Mouse (Mus musculus) forebrain, embryonic 13.5 days (tissue): Measurements from ENCODE around the gene Psma7. TPM values are rescaled to one million over a fixed set of nuclear protein-coding genes. Genes with fewer than 3 reads are reported as not detected.
A peak's percentile ranks its signal among the peaks of the same experiment; 100 is the strongest.

Experiments
- ATAC-seq: fragments of 200-750 bp; cut with Nextera tagmentation; 2 replicates; pipeline ENCODE4 v1.8.0; 2017
- H3K27ac ChIP-seq: fragments of 300-500 bp; sonication (generic); 2 replicates; pipeline ENCODE4 v1.5.1; 2015; ENCODE audit warnings: inconsistent platforms, mild to moderate bottlenecking, moderate library complexity
- H3K27me3 ChIP-seq: fragments of 300-500 bp; sonication (generic); 2 replicates; pipeline ENCODE4 v1.6.1; 2015; ENCODE audit warnings: mild to moderate bottlenecking, inconsistent platforms
- H3K36me3 ChIP-seq: fragments of 300-500 bp; sonication (generic); 2 replicates; pipeline ENCODE4 v1.6.1; 2015; ENCODE audit warnings: mild to moderate bottlenecking, inconsistent platforms; ENCODE audit not compliant: poor library complexity, severe bottlenecking
- H3K4me1 ChIP-seq: fragments of 300-500 bp; sonication (generic); 2 replicates; pipeline ENCODE4 v1.6.1; 2015; ENCODE audit warnings: inconsistent platforms
- H3K4me2 ChIP-seq: fragments of 300-500 bp; sonication (generic); 2 replicates; pipeline ENCODE4 v1.6.1; 2015; ENCODE audit warnings: inconsistent platforms, mild to moderate bottlenecking, moderate library complexity
- H3K4me3 ChIP-seq: fragments of 300-500 bp; sonication (generic); 2 replicates; pipeline ENCODE4 v1.5.1; 2015; ENCODE audit warnings: mild to moderate bottlenecking, inconsistent platforms
- H3K9ac ChIP-seq: fragments of 300-500 bp; sonication (generic); 2 replicates; pipeline ENCODE4 v1.6.1; 2015; ENCODE audit warnings: mild to moderate bottlenecking, inconsistent platforms
- H3K9me3 ChIP-seq: fragments of 300-500 bp; sonication (generic); replicated peaks from 2 replicates; pipeline ENCODE4 v1.6.1; 2016; ENCODE audit warnings: inconsistent platforms
- WGBS: fragments of 180-500 bp; shearing (Covaris S2); methylation state at CpG from one replicate; pipeline ENCODE4 v1.1.7; 2015; 5-methylcytosine and 5-hydroxymethylcytosine counted together
- polyA plus RNA-seq: library from polyadenylated mRNA; unstranded; fragments of >200 nt; fragmentation: Nextera tagmentation; extraction: Ambion mirVana; gene quantifications from 2 replicates; pipeline ENCODE4 v1.2.1, GENCODE M21; 2015

Psma7 gene
- polyA plus RNA-seq, 1 experiment from 2014 or later = 737 TPM

DNA sequence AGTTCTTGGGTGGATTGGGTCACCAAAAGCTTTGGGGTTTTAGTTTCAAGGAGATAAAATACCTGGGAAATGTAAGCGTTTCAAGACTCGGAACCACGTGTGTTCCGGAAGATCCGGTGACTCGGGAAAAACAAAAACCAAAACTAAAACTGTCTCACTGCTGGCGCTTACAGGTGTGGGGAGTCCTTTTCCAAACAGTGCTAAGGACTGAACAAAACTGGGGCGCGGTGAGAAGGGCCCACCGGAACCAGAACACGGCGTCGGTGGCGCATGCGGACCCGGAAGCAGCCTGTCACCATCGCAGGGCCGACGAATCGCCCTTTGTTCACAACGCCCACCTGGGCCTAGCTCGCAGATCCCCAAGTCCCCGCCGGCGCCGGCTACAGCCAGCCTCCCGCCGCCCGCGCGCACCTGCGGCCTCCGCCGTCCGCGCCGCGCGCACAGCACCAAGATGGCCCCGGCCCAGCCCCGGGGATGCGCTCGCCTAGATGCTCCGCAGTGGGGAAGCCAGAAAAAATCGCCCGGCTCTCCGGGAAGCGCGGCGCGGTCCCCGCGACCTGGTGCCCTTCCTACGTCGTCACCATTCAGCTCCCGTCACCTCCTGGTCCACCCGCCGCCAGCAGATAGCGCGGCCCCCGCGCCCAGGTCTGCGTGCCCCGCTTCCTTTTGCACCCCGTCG, 517 bp downstream of the Psma7 start:
- peak overlapping the region; percentile 93 for H3K27ac ChIP-seq
- H3K27me3 ChIP-seq = no peaks in the 10 kb centered on the region
- peak overlapping the region; percentile 73 for H3K4me3 ChIP-seq
- peak overlapping the region; percentile 86 for H3K9ac ChIP-seq
- H3K4me1 ChIP-seq = peaks cover 43% of the 10 kb centered on the region
- no peaks in the 10 kb centered on the region for H3K9me3 ChIP-seq
- ATAC-seq = peak; percentile 60
- H3K36me3 ChIP-seq = peaks cover 34% of the 10 kb centered on the region
- H3K4me2 ChIP-seq = peak overlapping the region; percentile 87
- WGBS = under 1% methylated on average over 66 of the region's 66 CpGs

DNA sequence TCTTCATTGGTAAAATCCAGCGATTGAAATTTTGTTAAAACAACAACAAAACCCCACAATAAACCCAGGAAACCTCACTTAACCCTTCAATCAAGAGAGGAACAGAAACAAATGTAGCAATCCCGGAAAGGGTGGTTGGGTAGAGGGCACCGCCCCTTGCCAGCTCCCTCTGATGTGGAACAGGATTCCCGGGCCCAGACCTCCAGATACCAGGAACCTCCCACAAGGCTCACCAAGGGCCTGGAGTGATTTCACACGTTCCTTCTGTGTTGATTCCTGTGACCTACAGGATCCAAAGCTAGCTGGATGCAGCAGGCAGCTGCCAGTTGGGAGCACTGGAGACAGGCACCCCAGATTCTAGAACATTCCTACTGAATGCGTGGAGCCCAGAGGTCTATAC, 1.8 kb downstream of the Psma7 start:
- no peak for ATAC-seq
- WGBS = 68% methylated on average over 6 of the region's 6 CpGs
- Histone ChIP-seq H3K9me3 (no peaks in the 10 kb centered on the region), H3K4me1 (peaks cover 43% of the 10 kb centered on the region), H3K4me2 (peak overlapping the region; percentile 87), H3K27me3 (no peaks in the 10 kb centered on the region), H3K4me3 (peak overlapping the region; percentile 73), H3K9ac (0 out of 2 replicates have a peak overlapping the region, but pooled peaks have one; percentile 86), H3K36me3 (peaks cover 38% of the 10 kb centered on the region), H3K27ac (no peak overlapping the region)

GRCm38 (mm10) chr2:180034753-180035152, 7.5 kb downstream of the Psma7 start:
- no peaks in the 10 kb centered on the region for H3K9me3 ChIP-seq
- peaks cover 4% of the 10 kb centered on the region; the same call in 1 of the 2 replicates for H3K4me1 ChIP-seq
- no peak overlapping the region for H3K4me3 ChIP-seq
- H3K9ac ChIP-seq = no peak overlapping the region
- no peaks in the 10 kb centered on the region for H3K27me3 ChIP-seq
- 71% methylated on average over 5 of the region's 5 CpGs for WGBS
- peaks cover 95% of the 10 kb centered on the region for H3K36me3 ChIP-seq
- H3K4me2 ChIP-seq = no peak overlapping the region
- no peak for ATAC-seq
- no peak overlapping the region for H3K27ac ChIP-seq

- Histone ChIP-seq H3K27ac (no peak overlapping the region), H3K4me3 (no peak overlapping the region), H3K9ac (no peak overlapping the region), H3K27me3 (no peaks in the 10 kb centered on the region), H3K4me1 (peaks cover 4% of the 10 kb centered on the region), H3K9me3 (no peaks in the 10 kb centered on the region), H3K36me3 (peaks cover 100% of the 10 kb centered on the region), H3K4me2 (no peak overlapping the region)
- no peak for ATAC-seq
- WGBS = 70% methylated on average over 3 of the region's 3 CpGs
These were observed 8.3 kb downstream of the Psma7 start for GRCm38 (mm10) chr2:180033956-180034355.

GRCm38 (mm10) chr2:180032925-180033324, 9.3 kb downstream of the Psma7 start:
- ATAC-seq = no peak
- Histone ChIP-seq H3K4me2 (no peak overlapping the region), H3K9me3 (no peaks in the 10 kb centered on the region), H3K27ac (no peak overlapping the region), H3K36me3 (peaks cover 100% of the 10 kb centered on the region), H3K4me1 (peaks cover 15% of the 10 kb centered on the region), H3K9ac (no peak overlapping the region), H3K4me3 (no peak overlapping the region), H3K27me3 (no peaks in the 10 kb centered on the region)
- WGBS = 82% methylated on average over 3 of the region's 3 CpGs

GRCm38 (mm10) chr2:180031270-180031669, 11.0 kb downstream of the Psma7 start:
- Histone ChIP-seq H3K36me3 (peaks cover 91% of the 10 kb centered on the region), H3K27me3 (no peaks in the 10 kb centered on the region), H3K4me1 (peaks cover 31% of the 10 kb centered on the region), H3K4me2 (no peak overlapping the region), H3K27ac (no peak overlapping the region), H3K9me3 (no peaks in the 10 kb centered on the region), H3K9ac (no peak overlapping the region), H3K4me3 (no peak overlapping the region)
- ATAC-seq = no peak
- 89% methylated on average over 6 of the region's 6 CpGs for WGBS

DNA sequence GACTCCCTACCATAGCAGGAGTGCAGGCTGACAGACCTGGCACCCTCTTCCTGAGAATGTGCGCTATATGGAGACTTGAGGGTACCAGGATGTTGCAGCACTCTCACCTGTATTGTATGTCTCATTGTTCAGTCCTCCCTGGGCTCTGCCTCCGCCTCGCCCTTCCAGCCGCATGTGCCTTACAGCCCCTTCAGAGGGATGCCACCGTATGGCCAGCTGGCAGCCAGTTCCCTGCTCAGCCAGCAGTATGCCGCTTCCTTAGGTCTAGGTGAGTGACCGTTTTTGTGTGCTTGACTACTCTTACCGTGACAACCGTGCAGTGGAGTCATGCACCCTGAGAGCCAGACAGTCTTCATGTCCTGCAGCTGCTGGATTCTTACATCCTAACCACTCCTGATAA, 14.5 kb downstream of the Psma7 start:
- Histone ChIP-seq H3K4me1 (peaks cover 44% of the 10 kb centered on the region), H3K4me3 (peak overlapping the region; percentile 98), H3K27me3 (peaks cover 11% of the 10 kb centered on the region), H3K27ac (no peak overlapping the region), H3K36me3 (peaks cover 56% of the 10 kb centered on the region), H3K9ac (peak overlapping the region; percentile 97), H3K9me3 (no peaks in the 10 kb centered on the region), H3K4me2 (peak overlapping the region; percentile 81)
- ATAC-seq = no peak
- 81% methylated on average over 9 of the region's 9 CpGs for WGBS

DNA sequence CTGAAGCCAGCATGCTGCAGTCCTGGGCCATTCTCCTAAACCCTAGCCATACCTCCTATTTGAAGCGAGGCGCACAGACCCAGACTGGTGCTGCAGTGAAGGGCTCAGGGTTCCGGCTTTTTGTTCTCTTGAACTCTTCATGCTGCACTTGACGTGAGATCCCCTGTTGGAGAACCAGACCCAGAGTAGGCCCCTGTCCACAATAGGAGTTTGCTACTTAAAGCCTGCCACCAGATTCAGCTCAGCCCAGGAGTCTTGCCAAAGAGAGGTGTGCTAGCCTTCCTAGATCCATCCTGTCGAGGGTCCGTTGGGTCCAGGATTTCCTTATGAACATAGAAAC, 16.4 kb downstream of the Psma7 start:
- WGBS = 6% methylated on average over 6 of the region's 6 CpGs
- no peak for ATAC-seq
- Histone ChIP-seq H3K36me3 (peaks cover 37% of the 10 kb centered on the region), H3K27me3 (peaks cover 28% of the 10 kb centered on the region), H3K27ac (peak overlapping the region; percentile 96), H3K9me3 (no peaks in the 10 kb centered on the region), H3K4me1 (peaks cover 44% of the 10 kb centered on the region), H3K9ac (peak overlapping the region; percentile 97), H3K4me2 (peak overlapping the region; percentile 81), H3K4me3 (peak overlapping the region; percentile 98)

DNA sequence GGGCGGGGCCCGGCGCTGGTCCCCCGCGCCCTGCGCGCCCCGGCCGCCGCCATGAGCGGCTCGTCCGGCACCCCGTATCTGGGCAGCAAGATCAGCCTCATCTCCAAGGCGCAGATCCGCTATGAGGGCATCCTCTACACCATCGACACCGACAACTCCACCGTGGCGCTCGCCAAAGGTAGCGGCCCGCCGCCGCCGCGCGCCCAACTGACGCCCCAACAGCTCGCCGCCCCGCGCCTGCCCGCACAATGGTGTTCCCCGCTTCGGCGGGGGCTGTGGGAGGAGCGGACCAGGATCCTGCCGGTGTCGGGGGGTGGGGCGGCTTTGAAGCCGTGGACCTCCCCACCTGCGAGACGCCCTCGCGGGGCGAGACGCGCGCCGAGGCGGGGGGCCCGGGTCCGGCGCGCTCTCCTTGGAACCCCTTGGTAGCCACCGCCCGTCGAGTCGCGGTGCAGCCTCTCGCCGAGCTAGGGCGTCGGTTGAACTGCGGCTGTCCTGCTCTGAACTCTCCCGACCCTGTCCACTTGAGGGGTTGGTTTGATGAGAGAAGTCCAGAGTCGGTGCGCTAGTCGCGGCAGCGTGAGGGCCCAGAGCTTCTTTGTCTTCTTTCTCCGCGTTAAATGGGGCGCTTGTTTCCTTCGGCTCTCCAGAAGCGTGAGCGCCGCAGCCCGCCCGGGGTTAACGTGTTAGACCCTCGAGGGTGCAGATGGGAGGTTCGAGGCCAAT, 16.9 kb downstream of the Psma7 start:
- peak overlapping the region; percentile 96 for H3K27ac ChIP-seq
- ATAC-seq = no peak; the same call in 1 of the 2 replicates
- under 1% methylated on average over 78 of the region's 84 CpGs for WGBS
- H3K36me3 ChIP-seq = peaks cover 31% of the 10 kb centered on the region
- H3K27me3 ChIP-seq = peaks cover 34% of the 10 kb centered on the region
- peak overlapping the region; percentile 98 for H3K4me3 ChIP-seq
- peak overlapping the region; percentile 97 for H3K9ac ChIP-seq
- no peaks in the 10 kb centered on the region for H3K9me3 ChIP-seq
- peaks cover 44% of the 10 kb centered on the region for H3K4me1 ChIP-seq
- peak overlapping the region; percentile 81 for H3K4me2 ChIP-seq

DNA sequence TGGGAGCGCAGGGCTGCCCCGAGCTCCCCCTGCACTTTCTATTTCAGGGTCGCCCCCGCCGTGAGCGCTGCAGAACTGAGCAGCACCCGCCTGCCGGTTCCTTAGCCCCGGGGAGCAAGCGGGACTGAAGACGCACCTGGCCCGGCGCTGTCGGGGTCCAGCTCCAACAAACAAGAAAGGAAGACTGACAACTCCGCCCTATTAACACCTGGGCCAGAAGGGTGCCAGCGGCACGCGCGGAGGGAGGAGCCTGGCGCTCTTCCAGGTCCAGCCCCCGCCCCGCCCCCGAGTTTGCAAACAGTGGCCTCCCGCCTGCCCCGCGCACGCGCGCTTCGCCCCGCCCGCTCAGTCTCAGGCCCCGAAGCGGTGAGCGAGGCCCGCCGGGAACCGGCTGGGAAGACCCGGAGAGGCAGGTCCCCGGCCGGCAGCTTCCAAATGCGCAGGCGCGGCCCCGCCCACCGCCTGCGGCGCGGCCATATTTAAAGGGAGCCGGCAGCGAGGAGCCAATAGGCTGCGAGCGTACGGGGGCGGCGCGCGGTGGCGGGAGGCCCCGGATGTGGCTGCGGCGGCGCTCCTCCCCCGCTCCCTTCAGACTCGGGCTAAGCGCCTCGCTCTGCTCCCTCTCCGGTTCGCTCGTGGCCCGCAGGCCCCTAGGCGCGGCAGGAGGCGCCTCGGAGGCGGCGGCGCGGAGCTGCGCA, 17.7 kb downstream of the Psma7 start, which contains the start of gene Lsm14b:
Gene Lsm14b (plus strand): TSS at position 587 of the 698 bp plus-strand sequence.
- H3K4me2 ChIP-seq = peak within 1 kb of the TSS; percentile 81
- under 1% methylated on average over 58 of the region's 80 CpGs for WGBS
- H3K4me1 ChIP-seq = peaks cover 44% of the 10 kb centered on the region
- H3K36me3 ChIP-seq = peaks cover 24% of the 10 kb centered on the region
- peaks cover 41% of the 10 kb centered on the region for H3K27me3 ChIP-seq
- peak within 1 kb of the TSS; percentile 96 for H3K27ac ChIP-seq
- peak; percentile 97 for ATAC-seq
- H3K9me3 ChIP-seq = no peaks in the 10 kb centered on the region
- H3K9ac ChIP-seq = peak within 1 kb of the TSS; percentile 97
- peak within 1 kb of the TSS; percentile 98 for H3K4me3 ChIP-seq

DNA sequence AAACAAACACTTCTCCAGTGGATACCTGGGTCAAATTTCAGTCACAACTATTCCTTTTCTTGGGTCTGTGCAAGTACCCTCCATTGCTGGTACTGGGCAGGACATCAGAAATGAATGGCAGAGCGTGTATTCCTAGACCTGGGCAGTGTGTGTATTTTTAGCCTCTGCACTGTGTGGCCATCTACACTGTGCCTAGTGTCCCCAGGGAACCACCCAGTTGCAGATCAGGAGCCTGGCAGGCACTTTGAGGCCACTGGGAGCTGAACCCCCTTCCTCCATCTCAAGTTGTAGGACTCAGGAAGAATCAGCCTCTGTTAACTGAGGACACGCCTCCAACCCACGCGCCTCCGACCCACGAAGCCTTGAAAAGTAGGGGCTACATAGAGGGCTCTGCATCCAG, 19.5 kb downstream of the Psma7 start:
- Histone ChIP-seq H3K4me1 (peaks cover 27% of the 10 kb centered on the region), H3K9ac (no peak overlapping the region), H3K9me3 (no peaks in the 10 kb centered on the region), H3K27me3 (peaks cover 55% of the 10 kb centered on the region), H3K4me2 (no peak overlapping the region), H3K36me3 (peaks cover 6% of the 10 kb centered on the region), H3K27ac (no peak overlapping the region), H3K4me3 (no peak overlapping the region)
- 64% methylated on average over 6 of the region's 6 CpGs for WGBS
- no peak for ATAC-seq

GRCm38 (mm10) chr2:180020919-180021318, 21.3 kb downstream of the Psma7 start:
- ATAC-seq = no peak
- WGBS = 88% methylated on average over 8 of the region's 8 CpGs

More at GRCm38 (mm10) chr2:180020919-180021318, 21.3 kb downstream of the Psma7 start:
- Histone ChIP-seq H3K9me3 (no peaks in the 10 kb centered on the region), H3K27me3 (peaks cover 58% of the 10 kb centered on the region), H3K27ac (no peak overlapping the region), H3K4me2 (no peak overlapping the region), H3K4me1 (peaks cover 9% of the 10 kb centered on the region), H3K4me3 (no peak overlapping the region), H3K9ac (no peak overlapping the region), H3K36me3 (no peaks in the 10 kb centered on the region)
